In genomic region chr7:97394375-97394774, GRCm38 (mm10) we compare ENCODE assay signal across 22 mouse cellular contexts. TPM values are rescaled to one million over a fixed set of nuclear protein-coding genes. Genes with fewer than 3 reads are reported as not detected.
DNase-seq lines count a peak whose midpoint lies in the region; ATAC-seq lines count a peak whose summit lies in the region.
"Had no signal": no experiment of that assay in that cellular context is flagged by ENCODE, and none has a peak within 500 bp of the region (broad histone marks: within the 10 kb centered on the region; RNA-seq: fewer than 3 reads in every experiment).

No protein-coding gene starts in this region.

- H3K27ac ChIP-seq in embryonic facial prominence, embryonic 12.5 days = no peak overlapping the region
- no peak overlapping the region for H3K27ac ChIP-seq in embryonic facial prominence, embryonic 10.5 days (replicated peaks)
- H3K27ac ChIP-seq in heart, embryonic 12.5 days (ENCODE audit: poor library complexity, severe bottlenecking) = no peak overlapping the region
- no peak overlapping the region for H3K27ac ChIP-seq in midbrain, embryonic 11.5 days (ENCODE audit: low read depth, low read length)
- H3K27ac ChIP-seq in midbrain, embryonic 10.5 days (replicated peaks) = no peak overlapping the region

- 94% methylated on average over 2 of the region's 2 CpGs for WGBS in embryonic facial prominence, embryonic 12.5 days
- 69% methylated on average over 2 of the region's 2 CpGs for WGBS in embryonic facial prominence, embryonic 10.5 days
- 84% methylated on average over 2 of the region's 2 CpGs for WGBS in heart, embryonic 12.5 days
- 81% methylated on average over 2 of the region's 2 CpGs for WGBS in midbrain, embryonic 11.5 days
- 76% methylated on average over 2 of the region's 2 CpGs for WGBS in midbrain, embryonic 10.5 days

- no peaks in the 10 kb centered on the region for H3K9me3 ChIP-seq in embryonic facial prominence, embryonic 12.5 days
- H3K9me3 ChIP-seq in embryonic facial prominence, embryonic 10.5 days = no peaks in the 10 kb centered on the region
- H3K9me3 ChIP-seq in heart, embryonic 12.5 days (replicated peaks) = no peaks in the 10 kb centered on the region
- no peaks in the 10 kb centered on the region for H3K9me3 ChIP-seq in midbrain, embryonic 11.5 days (ENCODE audit: control insufficient read depth, low read length)
- H3K9me3 ChIP-seq in midbrain, embryonic 10.5 days (replicated peaks) = no peaks in the 10 kb centered on the region
- H3K9me3 ChIP-seq: G1E had no signal

- H3K9ac ChIP-seq in embryonic facial prominence, embryonic 12.5 days = 0 out of 2 replicates have a peak overlapping the region, but pooled peaks have one; percentile 16
- no peak overlapping the region for H3K9ac ChIP-seq in heart, embryonic 12.5 days
- no peak overlapping the region for H3K9ac ChIP-seq in midbrain, embryonic 11.5 days (ENCODE audit: low read length)

- H3K36me3 ChIP-seq in embryonic facial prominence, embryonic 12.5 days = peaks cover 32% of the 10 kb centered on the region
- H3K36me3 ChIP-seq in embryonic facial prominence, embryonic 10.5 days (replicated peaks) = peaks cover 47% of the 10 kb centered on the region
- H3K36me3 ChIP-seq in heart, embryonic 12.5 days = peaks cover 36% of the 10 kb centered on the region
- H3K36me3 ChIP-seq in midbrain, embryonic 11.5 days (ENCODE audit: control insufficient read depth, insufficient read depth, low read length) = no peaks in the 10 kb centered on the region
- peaks cover 42% of the 10 kb centered on the region for H3K36me3 ChIP-seq in midbrain, embryonic 10.5 days

- no peak for ATAC-seq in embryonic facial prominence, embryonic 12.5 days (ENCODE audit: insufficient number of reproducible peaks, insufficient read depth, low FRiP score, low TSS enrichment)
- no peak for ATAC-seq in heart, embryonic 12.5 days (ENCODE audit: insufficient number of reproducible peaks, low FRiP score)
- ATAC-seq in midbrain, embryonic 11.5 days (ENCODE audit: low FRiP score) = no peak
- ATAC-seq: activated CD4-positive, CD25-positive, alpha-beta regulatory T cell, adult 4 months; CD4-positive, CD25-positive, alpha-beta regulatory T cell, adult 4 months; Patski had no signal

- no peak for DNase-seq in embryonic facial prominence, embryonic 10.5 days (ENCODE audit: low spot score)
- DNase-seq in heart, adult 11 months = peak; percentile 87
- peak; percentile 72 for DNase-seq in midbrain, embryonic 11.5 days (ENCODE audit: low spot score, missing footprints)
- DNase-seq in midbrain, embryonic 10.5 days (ENCODE audit: low spot score) = no peak
- DNase-seq: adrenal gland, adult 2 months; adrenal gland, adult 8-10 months; adrenal gland, postnatal 10 days; adrenal gland, postnatal 14 days; adrenal gland, postnatal 25 days; adrenal gland, postnatal 36 days; B cell, adult 2 months; cerebellum, adult 11 months; cerebellum, adult 11-12 months; cerebellum, adult 18-20 months had no signal

- H3K4me3 ChIP-seq in embryonic facial prominence, embryonic 12.5 days = no peak overlapping the region
- H3K4me3 ChIP-seq in embryonic facial prominence, embryonic 10.5 days = no peak overlapping the region
- no peak overlapping the region for H3K4me3 ChIP-seq in heart, embryonic 12.5 days
- H3K4me3 ChIP-seq in midbrain, embryonic 11.5 days (ENCODE audit: low read depth, low read length) = no peak overlapping the region
- H3K4me3 ChIP-seq in midbrain, embryonic 10.5 days = no peak overlapping the region

- H3K27me3 ChIP-seq in embryonic facial prominence, embryonic 12.5 days = no peaks in the 10 kb centered on the region
- H3K27me3 ChIP-seq in embryonic facial prominence, embryonic 10.5 days (replicated peaks; ENCODE audit: low read depth, poor library complexity, severe bottlenecking) = no peaks in the 10 kb centered on the region
- no peaks in the 10 kb centered on the region for H3K27me3 ChIP-seq in heart, embryonic 12.5 days (replicated peaks)
- no peaks in the 10 kb centered on the region for H3K27me3 ChIP-seq in midbrain, embryonic 11.5 days (ENCODE audit: control insufficient read depth, insufficient read depth, low read length)
- no peaks in the 10 kb centered on the region for H3K27me3 ChIP-seq in midbrain, embryonic 10.5 days (ENCODE audit: low read depth, poor library complexity, severe bottlenecking)
- H3K27me3 ChIP-seq: CH12.LX, Patski had no signal

- H3K4me2 ChIP-seq in embryonic facial prominence, embryonic 12.5 days (replicated peaks) = no peak overlapping the region
- no peak overlapping the region for H3K4me2 ChIP-seq in heart, embryonic 12.5 days
- no peak overlapping the region for H3K4me2 ChIP-seq in midbrain, embryonic 11.5 days

- H3K4me1 ChIP-seq in embryonic facial prominence, embryonic 12.5 days = no peaks in the 10 kb centered on the region
- peaks cover 1% of the 10 kb centered on the region; the same call in 1 of the 2 replicates for H3K4me1 ChIP-seq in embryonic facial prominence, embryonic 10.5 days
- H3K4me1 ChIP-seq in heart, embryonic 12.5 days (replicated peaks) = no peaks in the 10 kb centered on the region
- no peaks in the 10 kb centered on the region for H3K4me1 ChIP-seq in midbrain, embryonic 11.5 days (ENCODE audit: control insufficient read depth, insufficient read depth, low read length)
- peaks cover 4% of the 10 kb centered on the region; the same call in 1 of the 2 replicates for H3K4me1 ChIP-seq in midbrain, embryonic 10.5 days

RNA-seq across cellular contexts. Expression of gene Ndufc2, which starts 5.4 kb away (rescaled TPM):
- 350 and 352 TPM in 2 replicates for polyA plus RNA-seq in embryonic facial prominence, embryonic 12.5 days (2016; fragmentation: Nextera tagmentation; extraction: Ambion mirVana)
- 304 and 310 TPM in 2 replicates for polyA plus RNA-seq in embryonic facial prominence, embryonic 10.5 days (2016; fragmentation: Nextera tagmentation; extraction: Ambion mirVana)
- polyA plus RNA-seq in heart, embryonic 12.5 days (2016; fragmentation: Nextera tagmentation; extraction: Ambion mirVana) = 580 TPM in 2 replicates
- polyA plus RNA-seq in midbrain, embryonic 11.5 days (2014; fragmentation: Nextera tagmentation; extraction: Ambion mirVana) = 371 and 375 TPM in 2 replicates
- polyA plus RNA-seq in midbrain, embryonic 10.5 days (2016; fragmentation: Nextera tagmentation; extraction: Ambion mirVana) = 308 and 330 TPM in 2 replicates

RNA-seq across cellular contexts. Expression of gene Alg8, which starts 23.0 kb away (rescaled TPM):
- polyA plus RNA-seq in embryonic facial prominence, embryonic 12.5 days (2016; fragmentation: Nextera tagmentation; extraction: Ambion mirVana) = 36.9 and 40.6 TPM in 2 replicates
- polyA plus RNA-seq in embryonic facial prominence, embryonic 10.5 days (2016; fragmentation: Nextera tagmentation; extraction: Ambion mirVana) = 55.2 and 58.8 TPM in 2 replicates
- polyA plus RNA-seq in heart, embryonic 12.5 days (2016; fragmentation: Nextera tagmentation; extraction: Ambion mirVana) = 35.0 and 38.7 TPM in 2 replicates
- polyA plus RNA-seq in midbrain, embryonic 11.5 days (2014; fragmentation: Nextera tagmentation; extraction: Ambion mirVana) = 37.1 and 38.1 TPM in 2 replicates
- 52.3 and 58.3 TPM in 2 replicates for polyA plus RNA-seq in midbrain, embryonic 10.5 days (2016; fragmentation: Nextera tagmentation; extraction: Ambion mirVana)

RNA-seq across cellular contexts. Expression of gene Thrsp, which starts 23.2 kb away (rescaled TPM):
- 0.28 and 0.49 TPM in 2 replicates for polyA plus RNA-seq in embryonic facial prominence, embryonic 12.5 days (2016; fragmentation: Nextera tagmentation; extraction: Ambion mirVana)
- polyA plus RNA-seq in embryonic facial prominence, embryonic 10.5 days (2016; fragmentation: Nextera tagmentation; extraction: Ambion mirVana) = 0.26 and 0.45 TPM in 2 replicates
- 0.34 and 0.63 TPM in 2 replicates for polyA plus RNA-seq in heart, embryonic 12.5 days (2016; fragmentation: Nextera tagmentation; extraction: Ambion mirVana)
- polyA plus RNA-seq in midbrain, embryonic 11.5 days (2014; fragmentation: Nextera tagmentation; extraction: Ambion mirVana) = 0.12 TPM in 1 of 2 replicates, not detected in the other
- 0.48 and 0.51 TPM in 2 replicates for polyA plus RNA-seq in midbrain, embryonic 10.5 days (2016; fragmentation: Nextera tagmentation; extraction: Ambion mirVana)
- polyA plus RNA-seq: activated CD4-positive, CD25-positive, alpha-beta regulatory T cell, adult 4 months; C2C12; G1E had no signal

RNA-seq across cellular contexts. Expression of gene Kctd14, which starts 56.7 kb away (rescaled TPM):
- polyA plus RNA-seq in embryonic facial prominence, embryonic 12.5 days (2016; fragmentation: Nextera tagmentation; extraction: Ambion mirVana) = 1.9 and 2.2 TPM in 2 replicates
- 0.45 and 0.95 TPM in 2 replicates for polyA plus RNA-seq in embryonic facial prominence, embryonic 10.5 days (2016; fragmentation: Nextera tagmentation; extraction: Ambion mirVana)
- 0.24 and 0.96 TPM in 2 replicates for polyA plus RNA-seq in heart, embryonic 12.5 days (2016; fragmentation: Nextera tagmentation; extraction: Ambion mirVana)
- 0.28 and 0.37 TPM in 2 replicates for polyA plus RNA-seq in midbrain, embryonic 11.5 days (2014; fragmentation: Nextera tagmentation; extraction: Ambion mirVana)
- polyA plus RNA-seq in midbrain, embryonic 10.5 days (2016; fragmentation: Nextera tagmentation; extraction: Ambion mirVana) = 0.09 and 0.37 TPM in 2 replicates
- polyA plus RNA-seq: C2C12, G1E, Patski had no signal

Comparison
In these comparisons a context has a peak if more than half of its experiments do, and no peak if none do; other contexts are left out.
1. DNase-seq: peak in heart, adult 11 months (single experiment) and midbrain, embryonic 11.5 days (single experiment); none in embryonic facial prominence, embryonic 10.5 days (single experiment) and midbrain, embryonic 10.5 days (single experiment).